Mouse (Mus musculus) spleen, embryonic (tissue): ENCODE data around the gene Mertk.

Experiments used
- CTCF ChIA-PET: fragments of 350-600 bp; sonication (Branson Sonifier 250); formaldehyde crosslinking; loops from one replicate; lab custom pipeline; 2022; lab: Charles Lee

The Mertk gene

DNA sequence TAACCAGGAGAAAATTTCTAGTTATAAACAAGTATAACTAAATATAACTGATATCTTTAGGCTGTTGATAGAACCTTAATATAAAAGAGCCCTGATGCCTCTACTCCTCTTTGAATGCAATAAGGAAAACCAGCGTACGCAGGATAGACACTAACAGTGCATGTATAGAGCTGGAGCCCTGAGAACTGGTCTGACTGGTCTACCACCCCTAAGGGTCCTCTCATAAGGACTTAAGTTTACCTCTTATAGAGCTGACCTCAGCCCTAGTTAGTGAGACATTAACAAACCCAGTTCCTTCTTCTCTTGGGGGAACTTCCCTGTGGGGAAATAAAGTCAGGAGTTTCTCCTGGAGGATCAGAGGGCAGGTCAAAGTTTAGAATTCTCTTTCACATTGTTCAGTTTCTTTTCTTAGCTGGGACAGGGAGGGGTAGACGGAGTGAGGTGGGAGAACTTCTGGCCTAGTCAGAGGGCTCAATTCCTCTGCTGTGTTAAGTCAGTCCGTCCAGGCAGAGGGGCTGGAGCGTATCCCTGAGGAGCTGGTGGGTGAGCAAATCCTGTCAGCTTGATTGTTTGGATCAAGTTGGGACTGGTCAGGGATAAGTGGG lies 23.5 kb downstream of the Mertk start:
- CTCF ChIA-PET: no interaction called here

- CTCF ChIA-PET: no interaction called here
Observed at GRCm38 (mm10) chr2:128726067-128726466, 27.3 kb downstream of the Mertk start.

- CTCF ChIA-PET: no interaction called here
Observed at GRCm38 (mm10) chr2:128726626-128727025, 27.9 kb downstream of the Mertk start.

DNA sequence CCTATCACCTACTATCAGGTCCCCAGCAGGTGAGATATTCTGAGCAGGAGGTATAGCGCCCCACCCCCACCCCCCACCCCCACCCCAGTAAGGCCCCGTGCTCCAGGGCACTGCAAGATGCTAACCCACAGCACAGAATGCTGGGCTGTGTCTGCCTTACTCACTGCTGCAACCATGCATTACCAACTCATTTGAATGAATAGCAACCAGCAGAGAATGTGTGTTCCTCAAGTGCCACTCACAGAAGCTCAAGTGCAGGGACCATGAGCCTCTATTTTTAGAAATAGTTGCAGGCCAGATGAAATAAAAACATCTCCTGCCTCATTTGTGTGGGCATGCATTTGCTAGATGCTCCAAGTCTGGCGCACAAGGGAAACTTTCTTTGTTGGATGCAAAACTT lies 28.8 kb downstream of the Mertk start:
- CTCF ChIA-PET: no interaction called here

DNA sequence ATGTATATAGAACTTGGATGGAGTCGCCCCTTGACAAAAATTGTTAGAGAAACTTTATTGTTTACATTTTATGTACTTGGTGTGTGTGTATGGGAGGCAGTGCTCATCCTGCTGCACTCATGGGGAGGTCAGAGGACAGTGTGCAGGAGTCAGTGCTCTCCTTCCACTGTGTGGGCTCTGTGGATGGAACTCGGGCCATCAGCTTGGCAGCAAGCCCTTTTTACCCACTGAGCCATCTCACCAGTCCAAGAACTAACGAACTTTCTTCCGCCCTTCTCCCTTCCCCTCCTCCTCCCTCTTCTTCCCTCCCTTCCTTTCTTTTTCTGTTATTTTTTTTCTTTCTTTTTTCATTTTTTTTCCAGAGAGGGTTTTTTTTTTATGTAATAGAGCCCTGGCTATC lies 29.3 kb downstream of the Mertk start:
- CTCF ChIA-PET: no interaction called here

- CTCF ChIA-PET: no interaction called here
Observed at GRCm38 (mm10) chr2:128729141-128729540, 30.4 kb downstream of the Mertk start.

DNA sequence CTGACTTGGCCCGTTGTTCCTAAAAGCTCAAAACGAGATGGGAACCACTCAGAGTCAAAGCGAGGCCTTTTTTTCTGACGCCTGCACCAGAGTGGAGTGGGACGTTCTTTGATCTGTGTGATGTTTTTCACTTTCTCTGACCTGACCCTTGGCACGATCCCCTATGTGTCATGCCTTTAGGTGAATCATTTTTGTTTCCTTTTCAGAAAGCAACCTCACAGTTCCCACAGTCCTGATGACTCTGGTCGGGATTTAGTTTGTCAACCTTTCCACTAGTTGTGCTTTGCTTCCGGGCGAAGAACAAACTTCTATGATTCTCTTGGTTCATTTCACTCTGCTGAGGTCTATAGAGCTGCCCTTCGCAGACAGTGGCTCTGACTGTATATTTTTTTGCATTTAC lies 32.8 kb downstream of the Mertk start:
- CTCF ChIA-PET: no interaction called here

- CTCF ChIA-PET: no interaction called here
Observed at GRCm38 (mm10) chr2:128731951-128732350, 33.2 kb downstream of the Mertk start.

- CTCF ChIA-PET: no interaction called here
Observed at GRCm38 (mm10) chr2:128735089-128735488, 36.3 kb downstream of the Mertk start.

GRCm38 (mm10) chr2:128737051-128737450 lies 38.3 kb downstream of the Mertk start:
- CTCF ChIA-PET: no interaction called here

- CTCF ChIA-PET: no interaction called here
Observed at GRCm38 (mm10) chr2:128737796-128738195, 39.0 kb downstream of the Mertk start.

DNA sequence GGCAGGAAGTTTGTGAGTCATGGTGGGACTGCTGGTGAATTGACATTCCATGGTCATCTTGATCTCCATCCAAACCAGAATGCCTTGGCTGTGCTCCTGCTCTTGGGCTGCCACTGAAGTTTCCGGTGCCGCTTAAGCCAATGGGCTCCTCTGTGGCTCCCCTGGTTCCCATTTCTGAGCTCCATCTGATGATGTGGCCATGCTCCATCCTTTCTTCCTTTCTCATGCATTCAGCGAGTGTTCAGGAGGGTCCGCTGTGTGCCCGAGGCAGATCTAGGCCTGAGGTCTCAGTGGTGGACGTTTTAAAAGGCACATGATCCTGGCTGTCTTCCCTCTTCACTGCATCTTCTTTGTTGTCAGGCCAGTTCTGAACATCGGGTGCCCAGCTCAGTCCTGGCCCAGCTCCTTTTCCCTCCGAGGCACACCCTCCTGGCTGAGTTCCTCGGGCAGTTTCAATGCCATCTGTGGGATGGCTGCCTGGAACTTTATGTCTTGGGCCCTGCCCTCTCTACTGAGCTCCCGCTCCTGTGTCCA lies 40.0 kb downstream of the Mertk start:
- CTCF ChIA-PET: no interaction called here

DNA sequence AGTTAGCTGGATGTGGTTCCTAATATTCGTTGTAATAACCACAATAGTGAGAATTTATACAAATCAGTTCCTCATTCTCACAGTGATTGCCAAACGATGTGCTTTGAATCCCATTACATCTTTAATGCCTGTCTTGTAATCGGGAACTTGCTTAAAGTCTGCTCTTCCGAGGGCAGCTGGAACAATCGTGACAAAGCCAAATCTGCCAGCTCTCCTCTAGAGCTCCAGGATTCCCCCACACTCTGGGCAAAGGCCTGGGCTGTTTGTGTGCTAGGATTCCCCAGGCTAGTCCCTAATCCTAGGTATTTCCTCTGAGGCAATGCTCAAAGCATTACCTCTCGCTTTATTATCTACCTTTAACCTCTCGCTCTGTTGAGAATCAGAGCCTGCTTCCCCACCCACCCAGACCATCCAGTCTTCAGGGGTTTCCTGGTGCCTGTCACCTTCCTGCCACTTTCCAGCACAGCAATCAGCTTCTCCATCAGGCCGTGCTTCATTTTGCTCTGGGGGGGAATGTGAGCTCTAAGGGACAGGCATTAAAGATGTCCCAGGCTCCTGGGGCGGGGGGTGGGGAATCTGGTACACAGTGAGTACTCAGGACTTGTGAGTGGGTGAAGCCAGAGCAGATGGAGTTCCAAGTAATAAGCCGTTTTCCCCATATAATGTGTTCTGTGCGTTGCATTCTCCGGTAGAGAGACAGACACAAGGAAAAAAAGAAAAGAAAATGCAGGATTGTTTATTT lies 47.3 kb downstream of the Mertk start:
- CTCF ChIA-PET: no interaction called here

DNA sequence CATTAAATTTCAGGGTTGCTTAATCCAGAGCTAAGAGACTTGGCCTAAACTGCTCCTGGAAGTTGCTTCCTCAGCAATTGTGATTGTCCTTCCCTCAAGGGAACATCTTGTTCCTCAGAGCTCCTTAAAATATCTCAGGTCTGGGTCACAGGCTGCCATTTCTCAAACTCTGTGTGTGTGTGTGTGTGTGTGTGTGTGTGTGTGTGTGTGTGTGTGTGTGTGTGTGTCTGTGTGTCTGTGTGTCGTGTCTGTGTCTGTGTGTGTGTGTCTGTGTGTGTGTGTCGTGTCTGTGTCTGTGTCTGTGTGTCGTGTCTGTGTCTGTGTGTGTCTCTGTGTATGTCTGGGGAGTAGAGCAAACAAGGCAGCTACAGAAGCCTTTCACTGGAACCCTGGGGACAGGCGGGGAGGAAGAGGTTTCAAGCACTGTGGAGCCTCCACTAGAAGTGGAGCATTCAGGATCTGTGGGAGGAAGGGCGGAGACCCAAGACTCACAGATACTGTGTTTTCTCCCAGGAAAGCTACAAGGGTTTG lies 47.9 kb downstream of the Mertk start:
- CTCF ChIA-PET: no interaction called here

DNA sequence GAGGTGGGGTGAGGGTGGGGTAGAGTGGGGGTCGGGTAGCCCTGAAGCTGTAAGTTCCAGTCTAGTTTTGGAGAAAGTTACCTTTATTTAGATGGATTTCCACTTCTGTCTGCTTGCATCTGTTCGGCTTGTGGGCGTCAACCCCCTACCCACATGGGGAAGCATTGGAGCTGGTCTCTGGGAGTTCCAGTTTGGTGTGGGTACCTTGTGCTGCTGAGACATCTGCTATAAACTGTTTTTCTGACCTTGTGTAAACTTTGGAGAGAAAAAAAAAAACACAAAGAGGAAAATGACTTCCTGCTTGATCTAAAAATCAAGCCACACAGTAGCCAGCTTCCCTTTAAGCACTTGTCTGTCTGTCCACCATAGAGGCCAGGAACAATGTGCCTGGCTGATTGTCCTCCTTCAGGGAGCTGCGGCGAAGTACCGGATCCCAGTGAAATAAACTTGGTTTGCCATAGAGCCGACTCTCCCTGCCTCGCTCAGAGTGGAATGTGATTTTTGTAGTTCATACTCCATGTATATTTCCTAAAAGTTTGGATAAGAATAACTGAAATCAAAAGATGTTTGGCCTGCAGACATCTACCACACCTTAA lies 48.8 kb downstream of the Mertk start:
- CTCF ChIA-PET: no interaction called here

GRCm38 (mm10) chr2:128748171-128748570 lies 49.4 kb downstream of the Mertk start:
- CTCF ChIA-PET: no interaction called here

- CTCF ChIA-PET: no interaction called here
Observed at GRCm38 (mm10) chr2:128751030-128751429, 52.3 kb downstream of the Mertk start.

GRCm38 (mm10) chr2:128753295-128753873 lies 54.6 kb downstream of the Mertk start:
- CTCF ChIA-PET: interaction anchor here (0.7 kb wide), 1 partner anchor 53 kb away, joined by 3 read pairs; no protein-coding TSS in a partner anchor

GRCm38 (mm10) chr2:128755149-128755691 lies 56.5 kb downstream of the Mertk start:
- CTCF ChIA-PET: no interaction called here

DNA sequence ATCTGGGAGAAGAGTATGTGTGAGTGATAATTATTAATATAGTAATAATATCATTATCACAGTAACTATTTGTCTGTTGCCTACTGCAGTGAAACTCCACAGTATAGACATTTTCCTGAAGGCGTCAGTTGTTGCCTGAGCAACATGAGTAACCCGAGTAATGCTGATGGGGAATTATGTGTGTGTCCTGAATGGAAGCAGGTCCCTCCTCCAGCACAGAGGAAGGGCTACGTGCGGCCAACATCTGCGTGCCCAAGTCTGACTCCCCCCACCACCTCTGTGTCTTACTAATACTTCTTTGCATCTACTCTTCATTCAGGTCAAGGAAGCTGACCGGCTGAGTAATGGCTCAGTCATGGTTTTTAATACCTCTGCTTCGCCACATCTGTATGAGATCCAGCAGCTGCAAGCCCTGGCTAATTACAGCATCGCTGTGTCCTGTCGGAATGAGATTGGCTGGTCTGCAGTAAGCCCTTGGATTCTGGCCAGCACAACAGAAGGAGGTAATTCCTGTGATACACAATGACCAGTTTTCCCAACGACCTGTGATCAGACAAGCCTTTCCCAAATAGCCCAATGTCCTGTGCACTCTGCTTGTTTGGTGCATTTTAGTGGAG lies 60.1 kb downstream of the Mertk start:
- CTCF ChIA-PET: no interaction called here

DNA sequence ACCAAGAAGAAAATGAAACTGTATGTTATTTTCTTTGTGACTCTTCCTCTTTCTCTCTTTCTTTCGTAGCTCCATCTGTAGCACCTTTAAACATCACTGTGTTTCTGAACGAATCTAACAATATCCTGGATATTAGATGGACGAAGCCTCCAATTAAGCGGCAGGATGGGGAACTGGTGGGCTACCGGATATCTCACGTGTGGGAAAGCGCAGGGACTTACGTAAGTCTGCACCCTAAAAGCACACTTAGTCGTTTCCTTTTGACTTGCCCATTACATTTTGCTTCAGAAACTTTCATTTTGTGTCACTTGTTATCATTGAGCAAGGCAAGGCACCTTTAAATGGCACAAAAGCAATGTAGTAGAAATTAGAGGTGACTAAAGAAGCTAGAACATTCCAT lies 63.3 kb downstream of the Mertk start:
- CTCF ChIA-PET: no interaction called here
